Mouse (Mus musculus): Measurements from ENCODE around the gene Eif2a. TPM values are rescaled to one million over a fixed set of nuclear protein-coding genes. Genes with fewer than 3 reads are reported as not detected.

Eif2a gene
- total RNA-seq, 2 experiments from 2014 or later: 41.9 to 42.4 TPM

DNA sequence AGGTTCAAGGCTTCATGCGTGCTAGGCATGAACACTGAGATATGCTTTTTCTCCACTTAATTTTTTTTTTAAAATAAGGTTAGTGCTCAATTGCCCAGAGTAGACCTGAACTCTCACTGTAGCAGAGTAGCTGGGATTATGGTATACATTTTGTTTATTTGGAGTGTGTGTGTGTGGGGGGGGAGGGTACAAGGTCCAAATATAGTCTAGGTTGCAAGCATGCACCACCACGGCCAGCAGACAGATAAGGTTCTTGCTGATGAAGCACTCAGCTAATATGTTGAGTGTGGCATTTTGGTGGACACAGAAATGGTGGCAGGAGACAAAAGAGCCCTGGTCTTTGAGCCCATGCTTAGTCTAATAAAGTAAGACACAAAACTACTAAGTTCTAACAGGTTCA lies 6.7 kb upstream of the Eif2a start:
- intact Hi-C loops (cut with DNase I): no loop called here
- no peak for DNase-seq (ENCODE audit: extremely low spot score in 1 of 2, low spot score in 2 of 2)

DNA sequence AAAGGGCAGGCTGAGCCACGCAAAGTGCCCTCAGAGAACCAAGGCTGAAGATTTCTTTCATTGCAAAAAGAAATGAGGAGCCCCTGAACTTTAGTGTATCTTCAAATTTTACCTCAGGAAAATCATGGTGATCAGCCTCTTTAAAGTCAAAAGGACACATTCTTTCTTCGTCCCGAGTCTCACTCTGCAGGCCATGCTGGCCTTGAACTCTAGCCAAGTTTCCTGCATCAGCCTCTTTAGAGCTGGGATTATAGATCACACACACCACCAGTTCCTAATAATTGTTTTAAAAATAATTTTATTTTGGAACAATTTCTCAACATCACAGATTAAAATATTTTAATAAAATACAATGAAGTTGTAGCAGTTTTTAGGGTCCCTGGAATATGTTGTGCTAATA lies 6.1 kb upstream of the Eif2a start:
- intact Hi-C loops (cut with DNase I): no loop called here
- no peak for DNase-seq (ENCODE audit: extremely low spot score in 1 of 2, low spot score in 2 of 2)

DNA sequence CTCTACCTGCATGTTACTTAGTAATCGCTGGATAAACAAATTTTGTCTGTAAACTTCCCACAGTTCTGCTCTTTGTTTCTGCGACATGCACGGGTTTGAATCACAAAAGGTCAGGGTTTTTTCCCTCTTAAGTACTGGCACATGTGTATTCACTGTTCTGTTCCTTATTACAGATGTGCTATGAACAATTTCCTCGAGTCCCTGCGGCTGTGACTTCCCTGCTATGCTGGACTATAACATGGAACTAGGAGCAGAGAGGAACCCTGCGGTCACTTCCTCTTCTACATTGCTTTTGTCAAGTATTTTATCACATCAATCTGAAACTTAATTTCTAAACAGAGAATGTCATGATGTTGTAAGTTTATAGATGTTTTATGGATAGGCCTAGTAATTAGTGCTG lies 5.3 kb upstream of the Eif2a start:
- no peak for DNase-seq (ENCODE audit: extremely low spot score in 1 of 2, low spot score in 2 of 2)
- intact Hi-C loops (cut with DNase I): no loop called here

GRCm38 (mm10) chr3:58521361-58521760 lies 4.3 kb upstream of the Eif2a start:
- intact Hi-C loops (cut with DNase I): no loop called here
- no peak for DNase-seq (ENCODE audit: extremely low spot score in 1 of 2, low spot score in 2 of 2)

DNA sequence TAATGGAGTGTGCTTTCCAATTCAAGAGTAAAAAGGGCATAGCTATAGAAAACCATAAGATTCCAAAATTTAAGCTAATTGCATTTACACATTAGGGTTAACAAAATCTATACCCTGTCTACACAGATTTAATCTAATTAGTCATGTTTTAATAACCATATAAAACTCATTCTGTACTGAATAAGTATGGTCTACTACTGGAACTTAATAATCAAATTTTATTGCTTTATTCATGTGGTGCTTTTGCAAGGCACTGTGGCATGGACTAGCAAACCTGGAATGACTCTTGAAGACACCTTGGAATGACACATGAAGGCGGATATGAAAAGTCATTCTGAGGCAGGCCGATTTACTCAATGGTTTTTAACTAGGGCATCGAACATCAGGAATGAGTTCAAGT lies 2.2 kb upstream of the Eif2a start:
- intact Hi-C loops (cut with DNase I): no loop called here
- no peak for DNase-seq (ENCODE audit: extremely low spot score in 1 of 2, low spot score in 2 of 2)

GRCm38 (mm10) chr3:58524246-58524645 lies 1.4 kb upstream of the Eif2a start:
- DNase-seq (ENCODE audit: extremely low spot score in 1 of 2, low spot score in 2 of 2): no peak
- intact Hi-C loops (cut with DNase I): no loop called here

DNA sequence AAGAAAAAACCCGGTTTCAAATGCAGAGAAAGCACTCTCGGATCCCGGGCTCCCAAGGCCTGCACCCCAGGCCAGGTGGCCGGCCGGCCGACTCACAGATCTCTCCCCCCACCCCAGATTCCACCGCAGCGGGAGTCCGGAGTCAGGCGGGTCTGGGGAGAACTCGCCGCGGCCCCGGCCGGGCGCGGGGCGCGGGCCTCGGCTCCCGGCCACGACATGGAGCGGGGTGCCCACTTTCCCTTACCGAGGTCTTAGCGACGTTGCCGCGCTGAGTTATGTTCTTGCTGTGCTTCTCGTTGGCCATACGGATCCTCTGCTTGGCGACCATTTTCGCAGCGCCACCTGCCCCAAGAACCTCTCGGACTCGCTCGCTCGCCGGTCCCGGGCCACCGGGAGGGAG lies 455 bp upstream of the Eif2a start:
- intact Hi-C loops (cut with DNase I): no loop called here
- DNase-seq (ENCODE audit: extremely low spot score in 1 of 2, low spot score in 2 of 2): peak in 1 of 2 experiments; percentile 70

- intact Hi-C loops (cut with DNase I): no loop called here
- no peak for DNase-seq (ENCODE audit: extremely low spot score in 1 of 2, low spot score in 2 of 2)
These were observed 752 bp downstream of the Eif2a start for GRCm38 (mm10) chr3:58526408-58526737.

GRCm38 (mm10) chr3:58536573-58536972 lies 11.0 kb downstream of the Eif2a start:
- intact Hi-C loops (cut with DNase I): no loop called here
- no peak for DNase-seq (ENCODE audit: extremely low spot score in 1 of 2, low spot score in 2 of 2)

DNA sequence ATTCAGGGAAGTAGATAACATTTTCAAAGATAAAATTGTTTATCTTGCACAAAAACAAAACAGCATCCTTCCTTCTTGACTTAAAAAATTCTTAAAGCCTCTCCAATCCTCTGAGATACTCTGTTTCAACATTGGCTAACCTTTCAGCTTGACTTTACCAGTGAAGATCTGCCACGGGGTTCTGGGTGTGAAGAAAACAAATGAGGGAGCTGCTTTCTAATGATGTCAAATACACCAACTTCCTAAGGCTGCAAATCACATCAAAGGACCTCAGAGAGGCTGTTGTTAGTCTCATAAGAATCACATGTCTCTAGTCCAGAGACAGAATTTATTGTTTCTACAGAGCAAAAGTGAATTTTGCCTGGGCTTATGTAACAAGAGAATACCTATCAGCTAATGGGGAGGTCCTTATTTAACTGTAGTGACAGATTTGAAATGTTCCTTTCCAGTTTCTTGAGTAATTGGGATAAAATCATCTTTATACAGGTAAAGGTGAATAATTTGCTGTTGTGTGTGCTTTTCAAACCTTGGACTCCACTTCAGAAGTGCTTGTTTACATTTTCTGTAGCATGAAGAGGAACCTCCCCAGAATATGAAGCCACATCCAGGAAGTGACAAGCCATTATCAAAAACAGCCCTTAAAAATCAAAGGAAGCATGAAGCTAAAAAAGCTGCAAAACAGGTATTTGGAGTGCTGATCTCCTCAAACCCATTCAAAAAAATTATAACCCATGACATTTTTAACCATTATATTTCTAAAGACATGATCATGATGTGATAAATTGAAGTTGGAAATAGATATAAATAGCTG lies 26.6 kb downstream of the Eif2a start:
- no peak for DNase-seq (ENCODE audit: extremely low spot score in 1 of 2, low spot score in 2 of 2)
- intact Hi-C loops (cut with DNase I): no loop called here

GRCm38 (mm10) chr3:58556649-58557048 lies 31.0 kb downstream of the Eif2a start:
- intact Hi-C loops (cut with DNase I): no loop called here
- DNase-seq (ENCODE audit: extremely low spot score in 1 of 2, low spot score in 2 of 2): no peak

DNA sequence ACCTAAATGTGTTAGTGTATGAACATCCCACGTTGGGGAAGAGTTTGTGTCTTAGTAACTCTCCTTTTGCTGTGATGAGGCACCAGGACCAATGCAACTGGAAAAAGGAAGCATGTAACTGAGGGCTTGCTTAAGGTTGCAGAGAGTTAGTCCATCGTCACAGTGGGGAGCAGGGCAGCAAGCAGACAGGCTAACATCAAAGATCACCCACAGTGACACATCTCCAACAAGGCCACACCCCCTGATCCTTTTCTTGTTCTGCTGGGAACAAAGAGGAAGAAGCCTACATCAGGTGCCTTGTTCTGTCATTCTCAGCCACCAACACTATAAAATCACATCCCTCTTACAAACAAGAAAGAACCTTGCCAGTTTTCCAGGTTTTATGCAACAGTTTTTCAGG lies 34.3 kb downstream of the Eif2a start:
- no peak for DNase-seq (ENCODE audit: extremely low spot score in 1 of 2, low spot score in 2 of 2)
- intact Hi-C loops (cut with DNase I): no loop called here

GRCm38 (mm10) chr3:58561437-58561836 lies 35.8 kb downstream of the Eif2a start:
- intact Hi-C loops (cut with DNase I): no loop called here
- DNase-seq (ENCODE audit: extremely low spot score in 1 of 2, low spot score in 2 of 2): no peak

GRCm38 (mm10) chr3:58570821-58571220 lies 45.2 kb downstream of the Eif2a start:
- no peak for DNase-seq (ENCODE audit: extremely low spot score in 1 of 2, low spot score in 2 of 2)
- intact Hi-C loops (cut with DNase I): no loop called here

- intact Hi-C loops (cut with DNase I): no loop called here
- DNase-seq (ENCODE audit: extremely low spot score in 1 of 2, low spot score in 2 of 2): peak; percentile 96 to 97
These were observed 50.8 kb downstream of the Eif2a start, which contains the start of gene Selenot for GRCm38 (mm10) chr3:58576137-58577066. Gene Selenot (plus strand): TSS chr3:58576636.

- peak; percentile 29 to 67 for DNase-seq (ENCODE audit: extremely low spot score in 1 of 2, low spot score in 2 of 2)
These were observed 51.5 kb downstream of the Eif2a start for GRCm38 (mm10) chr3:58577067-58577503.

GRCm38 (mm10) chr3:58577506-58578050 lies 52.0 kb downstream of the Eif2a start:
- no peak for DNase-seq (ENCODE audit: extremely low spot score in 1 of 2, low spot score in 2 of 2)
- intact Hi-C loops (cut with DNase I): no loop called here

More at GRCm38 (mm10) chr3:58577067-58577503, 51.5 kb downstream of the Eif2a start:
- intact Hi-C loops (cut with DNase I): no loop called here

- intact Hi-C loops (cut with DNase I): no loop called here
- no peak for DNase-seq (ENCODE audit: extremely low spot score in 1 of 2, low spot score in 2 of 2)
These were observed 55.9 kb downstream of the Eif2a start for GRCm38 (mm10) chr3:58581530-58581929.

- intact Hi-C loops (cut with DNase I): no loop called here
- no peak for DNase-seq (ENCODE audit: extremely low spot score in 1 of 2, low spot score in 2 of 2)
These were observed 56.7 kb downstream of the Eif2a start for GRCm38 (mm10) chr3:58582297-58582696.
